Mouse (Mus musculus) hindbrain, embryonic 13.5 days (tissue): ENCODE data around the gene Zfp385b. TPM values are rescaled to one million over a fixed set of nuclear protein-coding genes. Genes with fewer than 3 reads are reported as not detected.

ENCODE experiments used
- ATAC-seq: fragments of 200-750 bp; cut with Nextera tagmentation; 2 replicates; pipeline ENCODE4 v1.8.0; 2017; ENCODE audit warnings: moderate TSS enrichment; ENCODE audit not compliant: low FRiP score
- H3K27ac ChIP-seq: fragments of 300-500 bp; sonication (generic); 2 replicates; pipeline ENCODE4 v1.5.1; 2015; ENCODE audit warnings: inconsistent platforms, mild to moderate bottlenecking, moderate library complexity
- H3K27me3 ChIP-seq: fragments of 300-500 bp; sonication (generic); 2 replicates; pipeline ENCODE4 v1.6.1; 2015; ENCODE audit warnings: mild to moderate bottlenecking, inconsistent platforms
- H3K36me3 ChIP-seq: fragments of 300-500 bp; sonication (generic); 2 replicates; pipeline ENCODE4 v1.6.1; 2015; ENCODE audit warnings: mild to moderate bottlenecking, inconsistent platforms
- H3K4me1 ChIP-seq: fragments of 300-500 bp; sonication (generic); replicated peaks from 2 replicates; pipeline ENCODE4 v1.6.1; 2015; ENCODE audit warnings: inconsistent platforms
- H3K4me2 ChIP-seq: fragments of 300-500 bp; sonication (generic); 2 replicates; pipeline ENCODE4 v1.6.1; 2015; ENCODE audit warnings: inconsistent platforms, mild to moderate bottlenecking, moderate library complexity
- H3K4me3 ChIP-seq: fragments of 300-500 bp; sonication (generic); 2 replicates; pipeline ENCODE4 v1.5.1; 2015; ENCODE audit warnings: mild to moderate bottlenecking, inconsistent platforms
- H3K9ac ChIP-seq: fragments of 300-500 bp; sonication (generic); 2 replicates; pipeline ENCODE4 v1.6.1; 2015; ENCODE audit warnings: mild to moderate bottlenecking, inconsistent platforms
- H3K9me3 ChIP-seq: fragments of 300-500 bp; sonication (generic); 2 replicates; pipeline ENCODE4 v1.6.1; 2016; ENCODE audit warnings: inconsistent platforms
- WGBS: fragments of 180-500 bp; shearing (Covaris S2); methylation state at CpG from one replicate; pipeline ENCODE4 v1.1.7; 2015; 5-methylcytosine and 5-hydroxymethylcytosine counted together
- polyA plus RNA-seq: library from polyadenylated mRNA; unstranded; fragments of >200 nt; fragmentation: Nextera tagmentation; extraction: Ambion mirVana; gene quantifications from 2 replicates; pipeline ENCODE4 v1.2.1, GENCODE M21; 2015

Zfp385b gene
- polyA plus RNA-seq, 1 experiment from 2014 or later, result 8.1 TPM

DNA sequence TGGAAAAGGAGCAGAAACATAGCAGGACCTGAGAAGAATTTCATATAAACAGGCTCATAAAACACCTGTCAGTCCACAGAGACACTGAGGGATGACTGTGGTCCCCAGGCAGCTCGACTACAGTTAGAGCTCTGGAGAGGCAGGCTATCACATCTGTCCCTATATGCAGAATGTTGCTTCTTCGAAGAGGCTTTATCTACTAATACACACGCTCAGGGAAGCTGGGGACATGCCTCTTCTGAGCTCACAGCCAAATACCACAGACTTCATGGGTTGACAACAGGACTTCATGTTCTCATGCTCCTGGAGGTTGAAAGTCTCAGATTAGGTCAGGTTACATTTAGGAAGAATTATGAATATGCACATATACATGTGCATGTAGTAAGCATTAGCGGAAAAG lies 321.1 kb downstream of the Zfp385b start:
- Histone ChIP-seq H3K4me1 (no peaks in the 10 kb centered on the region), H3K27me3 (no peaks in the 10 kb centered on the region), H3K4me2 (no peak overlapping the region), H3K9me3 (no peaks in the 10 kb centered on the region), H3K4me3 (no peak overlapping the region), H3K36me3 (no peaks in the 10 kb centered on the region), H3K9ac (no peak overlapping the region), H3K27ac (no peak overlapping the region)
- WGBS, result 84% methylated on average over 4 of the region's 4 CpGs
- ATAC-seq, result no peak

DNA sequence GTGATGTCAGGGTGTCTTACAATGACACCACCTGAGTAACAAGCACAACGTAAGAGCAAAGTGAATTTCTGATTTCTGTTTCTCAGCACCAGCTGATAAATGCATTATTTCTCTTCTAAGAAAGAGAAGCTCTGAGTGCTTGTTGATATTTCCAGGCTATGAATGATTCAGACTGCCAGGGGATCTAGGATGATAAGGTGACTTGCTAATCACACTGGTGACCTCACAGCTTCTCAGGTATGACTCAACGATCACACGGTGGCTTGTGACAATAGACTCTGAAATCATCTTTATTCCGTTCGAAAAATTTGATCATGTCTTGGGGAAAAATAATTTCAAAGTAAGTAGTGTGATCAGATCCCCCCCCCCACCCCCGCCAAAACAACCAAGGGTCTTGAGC lies 321.5 kb downstream of the Zfp385b start:
- no peak overlapping the region for H3K9ac ChIP-seq
- H3K4me2 ChIP-seq, result no peak overlapping the region
- no peaks in the 10 kb centered on the region for H3K36me3 ChIP-seq
- H3K4me3 ChIP-seq, result no peak overlapping the region
- 92% methylated on average over 6 of the region's 6 CpGs for WGBS
- H3K9me3 ChIP-seq, result no peaks in the 10 kb centered on the region
- ATAC-seq, result no peak
- H3K27me3 ChIP-seq, result no peaks in the 10 kb centered on the region
- H3K27ac ChIP-seq, result no peak overlapping the region
- H3K4me1 ChIP-seq, result no peaks in the 10 kb centered on the region

DNA sequence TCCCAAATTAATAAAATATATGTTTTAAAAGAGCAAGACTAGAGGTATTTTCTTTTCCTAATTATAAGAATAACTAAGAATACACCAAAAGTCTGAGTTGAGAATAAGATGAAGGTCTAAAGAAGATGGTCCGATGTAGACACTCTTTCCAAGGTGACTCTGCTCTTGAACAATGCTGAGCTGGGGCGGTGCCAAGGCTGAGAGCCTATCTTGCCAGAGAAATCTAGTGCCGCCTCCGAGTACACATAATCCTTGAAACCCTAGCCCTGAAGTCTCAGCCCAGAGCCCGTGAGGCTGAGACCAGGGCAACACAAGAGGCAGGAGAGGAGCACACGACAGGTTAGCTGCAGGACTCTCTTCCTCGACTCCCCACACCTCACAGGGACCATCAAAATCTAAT lies 323.4 kb downstream of the Zfp385b start:
- Histone ChIP-seq H3K4me2 (no peak overlapping the region), H3K36me3 (no peaks in the 10 kb centered on the region), H3K9ac (no peak overlapping the region), H3K9me3 (no peaks in the 10 kb centered on the region), H3K4me1 (no peaks in the 10 kb centered on the region), H3K4me3 (no peak overlapping the region), H3K27ac (no peak overlapping the region), H3K27me3 (no peaks in the 10 kb centered on the region)
- ATAC-seq, result no peak
- 96% methylated on average over 7 of the region's 7 CpGs for WGBS

DNA sequence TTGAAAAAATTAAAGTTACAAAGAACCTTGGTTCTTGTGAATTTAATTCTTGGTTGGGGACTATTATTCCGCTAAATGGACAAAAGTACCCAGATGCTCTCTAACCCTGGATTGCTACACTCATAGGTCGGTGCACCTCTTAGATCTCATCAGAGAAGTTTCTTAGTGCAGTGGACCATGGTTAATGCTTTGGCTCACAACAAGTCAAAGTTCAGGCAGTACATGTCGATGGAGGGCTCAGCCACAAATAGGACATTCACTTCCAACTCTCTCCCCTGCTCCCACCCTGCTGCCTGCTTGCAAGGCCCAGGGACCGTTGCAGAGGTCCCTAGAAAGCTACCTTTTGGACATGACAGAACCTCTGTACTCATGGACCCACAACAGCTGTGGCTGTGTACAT lies 324.1 kb downstream of the Zfp385b start:
- H3K9ac ChIP-seq, result no peak overlapping the region
- no peaks in the 10 kb centered on the region for H3K36me3 ChIP-seq
- H3K4me1 ChIP-seq, result no peaks in the 10 kb centered on the region
- no peak overlapping the region for H3K4me2 ChIP-seq
- 89% methylated on average over 4 of the region's 4 CpGs for WGBS
- no peak overlapping the region for H3K4me3 ChIP-seq
- no peaks in the 10 kb centered on the region for H3K27me3 ChIP-seq
- no peak for ATAC-seq
- H3K9me3 ChIP-seq, result no peaks in the 10 kb centered on the region
- no peak overlapping the region for H3K27ac ChIP-seq

DNA sequence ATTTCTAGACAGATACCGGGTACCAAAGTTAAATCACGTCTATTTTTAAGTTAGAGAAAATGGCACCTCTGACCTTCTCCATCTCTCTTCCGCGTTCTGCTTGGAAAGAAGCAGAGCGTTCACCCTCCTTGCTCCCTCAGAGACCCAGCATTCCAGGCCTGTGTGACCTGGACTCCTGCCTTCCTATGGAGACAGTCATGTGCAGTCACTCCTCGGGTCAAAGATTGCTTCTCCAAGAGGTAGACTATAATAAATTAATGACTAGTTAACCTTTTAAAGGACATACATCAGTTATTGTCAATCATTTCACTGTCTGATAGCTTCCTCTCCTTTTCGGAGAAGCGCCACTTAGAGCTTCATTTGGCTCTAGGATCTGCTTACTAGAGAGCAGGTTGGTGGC lies 325.7 kb downstream of the Zfp385b start:
- Histone ChIP-seq H3K4me2 (no peak overlapping the region), H3K27me3 (no peaks in the 10 kb centered on the region), H3K9ac (no peak overlapping the region), H3K4me3 (no peak overlapping the region), H3K36me3 (no peaks in the 10 kb centered on the region), H3K27ac (no peak overlapping the region), H3K4me1 (no peaks in the 10 kb centered on the region), H3K9me3 (no peaks in the 10 kb centered on the region)
- no peak for ATAC-seq
- WGBS, result 93% methylated on average over 8 of the region's 8 CpGs

DNA sequence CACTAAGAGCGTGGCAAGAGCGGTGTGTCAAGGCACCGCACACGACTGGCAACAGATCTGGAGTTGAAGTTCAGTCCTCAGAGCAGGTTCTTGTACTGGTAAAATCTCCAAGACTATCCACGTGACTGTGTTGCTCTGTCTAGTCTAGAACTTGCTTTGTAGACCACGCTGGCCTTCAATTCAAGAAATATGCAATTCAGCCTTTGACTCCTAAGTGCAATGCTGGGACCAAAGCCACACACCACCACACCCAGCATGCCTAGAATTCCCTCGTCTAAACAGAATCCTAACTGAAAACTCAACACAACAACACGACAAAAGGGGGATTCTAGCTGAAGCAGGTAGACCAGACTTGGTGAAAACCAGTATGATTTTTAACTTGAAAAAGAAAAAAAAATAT lies 332.3 kb downstream of the Zfp385b start:
- Histone ChIP-seq H3K4me2 (no peak overlapping the region), H3K36me3 (no peaks in the 10 kb centered on the region), H3K27me3 (no peaks in the 10 kb centered on the region), H3K9me3 (no peaks in the 10 kb centered on the region), H3K4me3 (no peak overlapping the region), H3K4me1 (no peaks in the 10 kb centered on the region), H3K27ac (no peak overlapping the region), H3K9ac (no peak overlapping the region)
- ATAC-seq, result no peak
- WGBS, result 91% methylated on average over 8 of the region's 8 CpGs

DNA sequence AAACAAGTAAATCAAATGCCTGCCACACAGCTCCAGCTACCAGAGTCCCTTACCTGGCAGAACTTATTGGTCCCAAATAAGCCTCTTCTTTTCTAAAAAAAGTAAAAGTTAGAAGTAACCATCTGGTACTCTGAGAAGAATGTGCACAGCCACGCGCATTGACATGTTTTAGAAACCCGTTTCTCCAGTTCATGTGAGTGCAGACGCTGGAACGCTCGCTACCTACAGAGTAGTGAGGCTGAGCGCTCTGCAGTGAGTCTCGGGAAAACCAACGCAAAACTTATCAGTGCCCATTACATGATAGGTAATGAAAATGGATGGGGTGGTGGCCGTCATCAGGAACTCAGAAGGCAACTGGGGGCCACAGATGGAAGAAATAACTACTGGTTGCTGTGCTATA lies 338.2 kb downstream of the Zfp385b start:
- Histone ChIP-seq H3K27me3 (no peaks in the 10 kb centered on the region), H3K9me3 (no peaks in the 10 kb centered on the region), H3K4me3 (no peak overlapping the region), H3K27ac (no peak overlapping the region), H3K4me2 (no peak overlapping the region), H3K4me1 (no peaks in the 10 kb centered on the region), H3K36me3 (no peaks in the 10 kb centered on the region), H3K9ac (no peak overlapping the region)
- ATAC-seq, result no peak
- 90% methylated on average over 10 of the region's 10 CpGs for WGBS

DNA sequence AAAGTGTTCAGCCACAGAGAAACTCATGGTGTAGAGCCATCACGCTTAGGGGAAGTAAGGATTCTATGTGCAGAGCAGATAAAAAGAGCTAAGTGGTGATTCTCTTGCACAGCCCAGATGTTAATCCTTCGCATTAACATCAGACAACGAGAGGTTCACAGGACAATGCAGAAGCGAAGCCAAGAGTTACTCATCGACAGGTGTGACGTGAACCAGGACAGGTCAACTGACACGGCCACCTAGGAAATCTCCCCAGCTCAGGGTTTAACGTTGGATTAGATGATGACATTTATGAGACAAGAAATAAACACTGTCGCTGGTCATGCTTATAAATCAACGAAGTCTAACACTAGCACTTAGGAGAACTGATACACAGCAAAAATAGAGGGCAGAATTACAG lies 341.9 kb downstream of the Zfp385b start:
- H3K4me2 ChIP-seq, result no peak overlapping the region
- H3K9ac ChIP-seq, result no peak overlapping the region
- no peaks in the 10 kb centered on the region for H3K27me3 ChIP-seq
- H3K4me3 ChIP-seq, result no peak overlapping the region
- no peaks in the 10 kb centered on the region for H3K9me3 ChIP-seq
- no peak for ATAC-seq
- no peaks in the 10 kb centered on the region for H3K4me1 ChIP-seq
- 94% methylated on average over 10 of the region's 10 CpGs for WGBS
- H3K36me3 ChIP-seq, result no peaks in the 10 kb centered on the region
- H3K27ac ChIP-seq, result no peak overlapping the region

DNA sequence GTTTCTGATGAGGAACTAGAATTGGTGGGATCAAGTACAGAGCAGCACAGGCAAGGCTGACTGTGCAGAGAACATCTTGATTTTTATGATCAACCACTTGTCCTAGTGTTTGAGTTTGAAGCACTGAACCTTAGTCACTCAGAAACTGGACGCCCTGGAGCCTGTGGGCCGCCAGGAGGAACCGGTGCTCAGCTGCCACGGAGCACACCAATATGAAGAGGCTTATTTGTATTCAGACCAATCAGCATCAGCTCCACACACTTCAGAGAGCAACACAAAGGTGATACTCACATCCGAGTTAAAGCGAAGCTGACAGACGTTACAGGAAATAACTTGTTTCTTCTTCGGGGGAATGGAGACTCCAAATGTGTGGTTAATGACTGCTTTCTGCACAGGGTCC lies 343.0 kb downstream of the Zfp385b start:
- Histone ChIP-seq H3K36me3 (no peaks in the 10 kb centered on the region), H3K27ac (no peak overlapping the region), H3K9me3 (no peaks in the 10 kb centered on the region), H3K4me3 (no peak overlapping the region), H3K4me1 (peaks cover 6% of the 10 kb centered on the region; the same call in 1 of the 2 replicates), H3K9ac (no peak overlapping the region), H3K27me3 (no peaks in the 10 kb centered on the region), H3K4me2 (no peak overlapping the region)
- 76% methylated on average over 8 of the region's 8 CpGs for WGBS
- ATAC-seq, result no peak

DNA sequence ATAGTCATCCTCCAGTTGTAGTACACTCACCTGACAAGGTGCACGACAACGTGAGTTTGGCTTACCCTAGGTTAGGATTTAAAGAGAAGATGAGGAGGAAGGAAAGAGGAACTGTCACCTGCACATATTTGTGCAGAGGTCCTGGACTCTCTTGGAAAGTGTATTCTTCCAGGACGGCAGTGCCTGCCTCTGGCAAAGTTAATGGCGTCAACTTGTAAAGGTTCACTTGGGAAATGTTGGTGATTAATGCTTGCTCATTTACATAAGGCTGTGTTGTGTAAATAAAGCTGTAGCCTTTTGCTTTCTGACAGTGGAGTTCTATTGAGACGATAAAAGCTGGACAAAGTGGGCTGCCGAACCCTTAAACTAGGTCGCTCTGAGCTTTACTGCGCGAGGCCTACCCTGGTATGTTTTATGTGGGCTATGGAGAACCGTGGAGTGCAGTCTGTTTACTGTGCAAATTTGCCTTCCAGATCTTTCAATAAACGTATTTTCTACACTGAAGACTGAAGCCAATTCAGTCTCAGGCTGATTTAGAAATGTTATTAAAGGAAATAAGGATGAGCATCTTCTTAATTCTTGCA lies 347.1 kb downstream of the Zfp385b start:
- H3K4me2 ChIP-seq, result no peak overlapping the region
- H3K27me3 ChIP-seq, result no peaks in the 10 kb centered on the region
- H3K4me1 ChIP-seq, result peaks cover 6% of the 10 kb centered on the region; the same call in 1 of the 2 replicates
- H3K9ac ChIP-seq, result no peak overlapping the region
- H3K4me3 ChIP-seq, result no peak overlapping the region
- no peaks in the 10 kb centered on the region for H3K9me3 ChIP-seq
- H3K36me3 ChIP-seq, result no peaks in the 10 kb centered on the region
- 52% methylated on average over 11 of the region's 11 CpGs for WGBS
- ATAC-seq, result no peak
- no peak overlapping the region for H3K27ac ChIP-seq

DNA sequence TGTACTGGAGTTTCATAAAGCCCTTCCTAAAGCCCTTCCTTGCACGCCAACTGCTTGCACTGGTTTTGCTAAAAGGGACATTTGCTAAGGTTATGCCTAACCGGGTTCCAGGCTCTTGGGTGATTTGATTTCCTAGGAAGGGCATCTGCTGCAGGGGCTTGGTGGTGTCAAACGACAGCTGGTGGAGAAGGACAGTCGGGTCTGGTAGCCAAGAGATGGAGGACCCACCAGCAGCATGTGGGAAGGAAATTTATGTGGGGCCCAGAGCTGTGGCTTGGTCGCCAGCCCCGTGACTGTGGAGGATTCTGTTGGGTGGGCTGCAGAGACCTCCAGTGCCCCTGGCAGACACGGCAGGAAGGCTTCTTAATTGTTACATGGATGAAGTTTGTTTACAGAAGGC lies 348.7 kb downstream of the Zfp385b start:
- H3K4me1 ChIP-seq, result peaks cover 6% of the 10 kb centered on the region; the same call in 1 of the 2 replicates
- no peaks in the 10 kb centered on the region for H3K9me3 ChIP-seq
- H3K9ac ChIP-seq, result no peak overlapping the region
- ATAC-seq, result no peak
- no peaks in the 10 kb centered on the region for H3K36me3 ChIP-seq
- no peak overlapping the region for H3K4me2 ChIP-seq
- no peak overlapping the region for H3K27ac ChIP-seq
- WGBS, result 84% methylated on average over 7 of the region's 7 CpGs
- H3K4me3 ChIP-seq, result no peak overlapping the region
- H3K27me3 ChIP-seq, result no peaks in the 10 kb centered on the region

DNA sequence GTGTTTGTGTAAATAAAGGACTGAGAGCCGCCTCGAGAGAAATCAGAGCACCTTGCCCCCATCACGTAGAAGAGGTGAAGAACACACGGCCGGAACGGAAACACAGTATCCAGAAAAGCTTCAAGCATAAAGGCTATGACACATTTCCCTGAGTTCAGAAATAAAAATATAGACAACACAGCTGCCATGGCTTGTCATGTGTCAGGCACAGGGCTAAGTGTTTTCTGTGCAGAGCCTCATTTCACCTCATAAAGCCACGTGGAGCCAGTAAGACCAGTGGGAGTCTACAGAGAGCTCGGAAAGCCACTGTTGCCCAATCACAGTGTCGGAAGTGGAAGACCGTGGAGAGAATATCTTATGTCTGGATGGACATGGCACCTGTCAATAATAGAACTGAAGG lies 358.0 kb downstream of the Zfp385b start:
- no peaks in the 10 kb centered on the region for H3K9me3 ChIP-seq
- ATAC-seq, result no peak
- no peaks in the 10 kb centered on the region for H3K27me3 ChIP-seq
- no peak overlapping the region for H3K9ac ChIP-seq
- H3K4me2 ChIP-seq, result no peak overlapping the region
- H3K27ac ChIP-seq, result no peak overlapping the region
- H3K4me1 ChIP-seq, result no peaks in the 10 kb centered on the region
- WGBS, result 93% methylated on average over 10 of the region's 10 CpGs
- H3K4me3 ChIP-seq, result no peak overlapping the region
- H3K36me3 ChIP-seq, result no peaks in the 10 kb centered on the region

DNA sequence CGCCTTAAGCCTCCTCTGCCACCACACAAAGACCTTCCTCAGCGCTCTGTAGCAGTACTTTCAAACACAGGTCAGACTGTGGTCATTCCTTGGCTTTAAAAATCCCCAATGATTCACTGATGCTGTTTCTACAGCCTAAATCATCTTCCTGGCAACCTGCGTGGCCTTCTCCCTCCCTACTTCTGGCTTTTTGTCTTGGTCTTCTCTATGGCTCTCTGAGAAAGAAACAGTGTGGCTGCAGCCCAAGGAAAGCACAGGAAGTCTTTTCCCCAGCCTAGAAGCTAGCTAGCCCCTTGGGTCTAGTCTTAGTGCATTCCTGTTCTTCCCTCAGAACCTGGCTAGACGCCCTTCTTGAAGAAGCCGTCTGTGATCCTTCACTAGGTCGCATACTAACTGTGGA lies 359.4 kb downstream of the Zfp385b start:
- H3K4me2 ChIP-seq, result no peak overlapping the region
- H3K9me3 ChIP-seq, result no peaks in the 10 kb centered on the region
- no peak overlapping the region for H3K9ac ChIP-seq
- 92% methylated on average over 6 of the region's 6 CpGs for WGBS
- no peak overlapping the region for H3K4me3 ChIP-seq
- H3K4me1 ChIP-seq, result no peaks in the 10 kb centered on the region
- no peaks in the 10 kb centered on the region for H3K27me3 ChIP-seq
- H3K36me3 ChIP-seq, result no peaks in the 10 kb centered on the region
- H3K27ac ChIP-seq, result no peak overlapping the region
- ATAC-seq, result no peak
